Mouse (Mus musculus) adrenal gland (tissue): ENCODE results near the gene Htt.

Experiments used
- intact Hi-C: fragments of 180-260 bp; cut with DNase I; formaldehyde crosslinking; loops from one replicate; pipeline ENCODE4 v1.15.1; 2025

The Htt gene

GRCm38 (mm10) chr5:34885250-34885649, 123.7 kb downstream of the Htt start:
- intact Hi-C loops, result no loop called here

- intact Hi-C loops, result no loop called here
Observed at GRCm38 (mm10) chr5:34889252-34889651, 127.7 kb downstream of the Htt start.

DNA sequence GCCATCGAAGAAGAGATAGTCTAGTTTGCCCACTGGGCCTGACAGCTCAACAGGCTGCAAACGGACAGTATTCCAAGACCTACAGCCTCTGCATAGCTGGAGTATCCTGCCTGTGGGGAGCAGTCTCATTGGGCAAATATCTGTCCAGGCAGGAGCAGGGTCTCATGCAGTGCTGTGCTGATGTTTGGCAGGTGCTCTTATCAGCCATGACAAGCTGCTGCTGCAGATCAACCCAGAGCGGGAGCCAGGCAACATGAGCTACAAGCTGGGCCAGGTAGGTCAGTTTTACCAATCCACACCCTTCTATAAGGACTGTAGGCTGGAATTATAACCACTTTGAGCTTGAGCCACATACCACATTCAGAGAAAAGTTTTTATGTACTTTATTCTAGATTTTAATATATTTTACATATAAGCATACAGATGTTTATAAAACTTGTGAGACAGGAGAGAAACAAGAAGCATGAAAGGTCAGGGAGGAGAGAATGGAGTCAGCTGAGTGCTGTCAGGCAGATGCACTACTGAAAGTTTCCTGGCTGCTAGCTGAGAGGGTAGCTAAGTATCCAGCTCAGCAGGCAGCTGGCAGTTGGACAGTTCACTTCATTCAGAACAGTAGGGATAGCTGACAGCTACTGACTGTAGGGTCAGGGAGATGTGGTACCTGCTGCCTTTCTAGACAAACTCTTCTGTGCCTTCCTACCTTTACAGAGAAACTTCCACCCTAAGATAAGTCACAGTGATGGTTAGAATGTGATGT, 135.3 kb downstream of the Htt start:
- intact Hi-C loops, result loop anchor here (10.0 kb wide), 1 partner anchor 282 kb away; no protein-coding TSS in a partner anchor

DNA sequence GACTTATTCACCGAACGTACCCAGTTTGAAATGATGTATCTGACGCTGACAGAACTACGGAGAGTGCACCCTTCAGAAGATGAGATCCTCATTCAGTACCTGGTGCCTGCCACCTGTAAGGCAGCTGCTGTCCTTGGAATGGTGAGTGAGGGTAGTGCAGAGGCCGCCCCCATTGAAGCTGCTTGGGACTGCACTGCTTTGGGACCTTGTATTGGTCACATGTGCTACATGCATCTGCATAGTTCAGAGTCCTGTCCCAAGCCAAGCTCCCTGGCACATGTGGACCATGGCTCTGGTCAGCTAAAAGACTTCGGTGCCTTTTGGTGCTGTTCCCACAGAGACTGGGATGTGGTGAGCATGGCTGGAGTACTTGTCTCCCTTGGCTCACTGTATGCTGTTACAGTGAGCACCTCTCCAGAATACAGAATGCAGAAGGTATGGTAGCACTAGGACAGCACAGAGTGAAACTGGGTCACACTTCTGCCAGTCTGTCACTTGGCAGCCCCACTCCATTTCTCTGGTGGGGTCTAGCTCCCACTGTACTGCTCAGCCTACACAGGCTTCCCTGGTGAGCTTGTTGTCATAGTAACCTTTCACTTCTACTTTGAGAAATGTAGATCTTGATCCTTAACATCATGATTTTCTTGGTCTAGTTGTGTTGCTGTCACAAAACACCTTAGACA, 138.4 kb downstream of the Htt start:
- intact Hi-C loops, result loop anchor here (10.0 kb wide), 1 partner anchor 285 kb away; no protein-coding TSS in a partner anchor

DNA sequence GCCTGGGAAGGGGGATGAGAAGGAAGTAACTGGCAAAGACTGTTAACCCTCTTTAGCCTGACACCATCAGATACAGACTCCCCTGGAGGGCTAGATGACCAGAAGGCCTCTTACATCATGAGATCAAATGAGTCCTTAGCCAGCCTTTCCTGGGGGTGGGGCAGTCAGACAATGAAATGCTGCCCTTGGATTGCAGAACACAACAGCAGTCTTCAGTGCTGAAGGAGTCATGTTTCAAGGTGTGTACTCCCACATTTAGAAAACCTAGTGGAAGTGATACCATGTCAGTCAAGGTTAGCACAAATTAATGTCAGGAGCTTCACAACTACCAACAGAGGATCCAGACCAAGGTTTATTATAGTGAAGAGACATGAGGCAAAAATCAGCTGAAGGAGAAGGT, 140.8 kb downstream of the Htt start:
- intact Hi-C loops, result no loop called here

GRCm38 (mm10) chr5:34902811-34903385, 141.4 kb downstream of the Htt start:
- intact Hi-C loops, result no loop called here

GRCm38 (mm10) chr5:34904412-34904811, 142.9 kb downstream of the Htt start:
- intact Hi-C loops, result no loop called here

GRCm38 (mm10) chr5:34907230-34907629, 145.7 kb downstream of the Htt start:
- intact Hi-C loops, result no loop called here

GRCm38 (mm10) chr5:34907910-34908725, 146.6 kb downstream of the Htt start, which contains the start of gene Msantd1:
TSS of gene Msantd1 (plus strand) at chr5:34908012.
- intact Hi-C loops, result no loop called here

DNA sequence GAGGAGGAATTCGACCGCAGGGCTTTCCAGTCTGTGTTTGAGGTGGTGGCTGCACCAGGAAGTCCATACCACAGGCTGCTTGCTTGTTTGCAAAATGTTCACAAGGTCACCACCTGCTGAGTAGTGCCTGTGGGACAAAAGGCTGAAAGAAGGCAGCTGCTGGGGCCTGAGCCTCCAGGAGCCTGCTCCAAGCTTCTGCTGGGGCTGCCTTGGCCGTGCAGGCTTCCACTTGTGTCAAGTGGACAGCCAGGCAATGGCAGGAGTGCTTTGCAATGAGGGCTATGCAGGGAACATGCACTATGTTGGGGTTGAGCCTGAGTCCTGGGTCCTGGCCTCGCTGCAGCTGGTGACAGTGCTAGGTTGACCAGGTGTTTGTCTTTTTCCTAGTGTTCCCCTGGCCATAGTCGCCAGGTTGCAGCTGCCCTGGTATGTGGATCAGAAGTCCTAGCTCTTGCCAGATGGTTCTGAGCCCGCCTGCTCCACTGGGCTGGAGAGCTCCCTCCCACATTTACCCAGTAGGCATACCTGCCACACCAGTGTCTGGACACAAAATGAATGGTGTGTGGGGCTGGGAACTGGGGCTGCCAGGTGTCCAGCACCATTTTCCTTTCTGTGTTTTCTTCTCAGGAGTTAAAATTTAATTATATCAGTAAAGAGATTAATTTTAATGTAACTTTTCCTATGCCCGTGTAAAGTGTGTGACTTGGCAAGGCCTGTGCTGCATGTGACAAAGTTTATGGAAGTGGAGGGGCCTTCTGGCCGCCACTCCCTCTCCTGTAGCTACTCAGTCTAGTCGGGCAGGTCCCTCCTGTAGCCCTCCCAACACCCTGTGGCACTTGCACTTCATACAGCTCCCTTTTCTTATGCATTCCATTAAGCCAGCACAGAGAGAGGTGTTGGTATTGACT, 147.4 kb downstream of the Htt start:
- intact Hi-C loops, result no loop called here

- intact Hi-C loops, result no loop called here
Observed at GRCm38 (mm10) chr5:34909634-34910503, 148.3 kb downstream of the Htt start.

GRCm38 (mm10) chr5:34910504-34910815, 148.9 kb downstream of the Htt start:
- intact Hi-C loops, result no loop called here

GRCm38 (mm10) chr5:34915801-34916200, 154.3 kb downstream of the Htt start:
- intact Hi-C loops, result loop anchor here (2.0 to 5.0 kb wide), 3 partner anchors 66 to 127 kb away; no protein-coding TSS in a partner anchor

- intact Hi-C loops, result loop anchor here (5.0 kb wide), 2 partner anchors 65 to 110 kb away; no protein-coding TSS in a partner anchor
Observed at GRCm38 (mm10) chr5:34917234-34917655, 155.7 kb downstream of the Htt start.

GRCm38 (mm10) chr5:34918785-34919184, 157.2 kb downstream of the Htt start:
- intact Hi-C loops, result loop anchor here (5.0 kb wide), 2 partner anchors 64 to 109 kb away; no protein-coding TSS in a partner anchor

DNA sequence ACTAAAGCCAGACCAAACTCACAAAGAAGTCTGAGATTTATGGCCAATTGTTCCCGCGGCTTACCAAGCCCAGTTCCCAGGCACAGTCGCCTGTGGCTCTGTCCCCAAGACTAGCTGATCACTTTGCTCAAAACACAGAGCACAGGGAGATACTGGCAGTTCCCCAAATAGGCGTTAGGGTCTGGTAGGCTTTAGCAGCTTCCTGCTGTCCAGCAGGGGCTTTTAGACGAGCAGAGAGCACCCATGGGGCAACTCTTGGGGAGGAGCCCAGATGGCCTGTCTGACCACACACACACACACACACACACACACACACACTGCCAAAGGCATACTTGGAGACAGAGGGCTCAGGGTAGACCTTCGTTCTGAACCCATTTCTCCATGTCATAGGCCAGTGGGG, 161.0 kb downstream of the Htt start:
- intact Hi-C loops, result no loop called here

DNA sequence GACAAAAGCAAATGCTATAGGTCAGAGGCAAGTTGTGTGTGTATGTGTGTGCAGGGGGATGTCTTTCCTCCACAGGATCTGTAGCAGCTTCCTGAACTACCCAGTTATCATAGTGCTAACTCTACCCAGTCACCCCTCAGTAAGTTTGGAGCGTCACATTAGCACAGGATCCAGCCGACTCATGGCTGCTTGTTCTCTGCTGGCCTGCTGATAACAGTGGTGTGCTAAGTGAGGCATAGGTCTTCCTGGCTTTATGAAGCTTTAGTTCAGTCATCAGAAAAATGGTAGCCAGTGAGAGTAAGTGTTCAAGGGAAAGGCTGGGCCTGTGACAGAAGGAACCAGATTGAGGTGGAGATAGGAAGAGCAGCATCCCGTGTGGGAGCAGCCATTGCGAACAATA, 162.4 kb downstream of the Htt start:
- intact Hi-C loops, result no loop called here

GRCm38 (mm10) chr5:34924519-34924918, 163.0 kb downstream of the Htt start:
- intact Hi-C loops, result no loop called here

DNA sequence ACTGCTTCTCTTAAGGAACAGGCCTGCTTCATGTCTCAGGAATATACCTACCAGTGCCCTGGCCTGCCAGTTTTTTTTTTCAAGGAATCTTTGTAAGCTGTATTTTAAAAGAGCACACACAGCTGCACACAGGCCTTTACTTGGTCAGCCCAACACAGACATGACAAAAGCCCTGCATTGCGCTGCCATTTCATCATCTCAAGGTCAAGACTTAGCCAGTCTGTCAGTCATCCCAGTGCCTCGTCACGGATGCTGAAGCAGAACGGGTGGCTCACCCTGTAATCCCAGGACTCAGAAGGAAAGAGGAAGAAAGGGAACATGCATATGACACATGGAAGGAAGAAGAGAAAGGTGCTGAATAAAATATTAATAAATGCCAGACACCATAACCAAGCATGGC, 166.1 kb downstream of the Htt start:
- intact Hi-C loops, result no loop called here
